Mouse (Mus musculus): ENCODE measurements around the gene Abcc4.
"Not testable (repeated sequence)": the region's sequence is repeated elsewhere in the genome, so short reads cannot be mapped to it uniquely, and the experiment has no call there.

Gene Abcc4

GRCm38 (mm10) chr14:118579013-118579728 lies 126.8 kb downstream of the Abcc4 start:
- DNase-seq (ENCODE audit: low read depth, low spot score) = no peak

DNA sequence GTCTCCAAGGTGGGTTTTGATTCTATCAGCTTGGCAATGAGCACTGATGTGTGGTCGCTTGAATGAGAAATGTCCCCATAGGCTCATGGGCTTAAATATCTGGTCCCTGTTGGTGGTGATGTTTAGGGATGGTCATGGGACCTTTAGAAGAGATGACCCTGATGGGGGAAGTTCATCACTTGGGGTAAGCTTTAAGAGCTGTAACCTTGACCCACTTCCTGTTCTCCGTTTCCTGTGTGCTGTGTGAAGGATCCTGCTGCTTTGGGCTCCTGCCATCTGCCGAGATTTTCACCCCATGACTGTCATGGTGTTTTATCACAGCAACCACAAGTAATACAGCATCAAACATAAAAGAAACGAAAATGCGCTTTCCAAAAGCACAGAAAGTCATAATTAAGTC lies 128.1 kb downstream of the Abcc4 start:
- no peak for DNase-seq (ENCODE audit: low read depth, low spot score)

GRCm38 (mm10) chr14:118572688-118573245 lies 133.3 kb downstream of the Abcc4 start:
- no peak for DNase-seq (ENCODE audit: low read depth, low spot score)

GRCm38 (mm10) chr14:118569586-118569985 lies 136.4 kb downstream of the Abcc4 start:
- DNase-seq (ENCODE audit: low read depth, low spot score) = no peak

DNA sequence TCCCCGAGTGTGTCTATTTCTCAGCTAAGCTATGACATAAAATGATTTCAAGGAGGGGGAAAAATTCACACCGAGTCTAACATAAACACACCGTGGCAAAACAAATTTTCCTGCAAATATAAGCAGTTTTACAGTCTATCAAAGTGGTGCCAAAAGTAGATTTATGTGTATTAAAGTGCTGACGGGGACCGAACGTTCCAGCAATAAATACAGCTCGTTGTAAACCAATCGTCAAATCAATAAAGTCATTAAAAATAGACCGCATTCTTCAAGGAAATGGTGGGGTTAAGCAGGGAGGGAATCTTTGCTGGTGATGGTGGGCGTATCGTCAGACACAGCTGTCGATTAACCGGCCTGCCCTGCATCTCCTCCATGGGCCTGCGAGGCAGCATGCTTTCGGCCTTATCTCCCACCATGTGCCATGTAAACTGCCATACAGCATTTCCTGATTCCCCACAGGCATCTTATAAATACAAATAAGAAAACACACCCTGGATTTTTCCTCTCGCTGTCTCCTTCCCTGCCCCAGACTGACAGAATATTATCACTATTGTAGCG lies 137.8 kb downstream of the Abcc4 start:
- no peak for DNase-seq (ENCODE audit: low read depth, low spot score)

GRCm38 (mm10) chr14:118566809-118567208 lies 139.2 kb downstream of the Abcc4 start:
- no peak for DNase-seq (ENCODE audit: low read depth, low spot score)

DNA sequence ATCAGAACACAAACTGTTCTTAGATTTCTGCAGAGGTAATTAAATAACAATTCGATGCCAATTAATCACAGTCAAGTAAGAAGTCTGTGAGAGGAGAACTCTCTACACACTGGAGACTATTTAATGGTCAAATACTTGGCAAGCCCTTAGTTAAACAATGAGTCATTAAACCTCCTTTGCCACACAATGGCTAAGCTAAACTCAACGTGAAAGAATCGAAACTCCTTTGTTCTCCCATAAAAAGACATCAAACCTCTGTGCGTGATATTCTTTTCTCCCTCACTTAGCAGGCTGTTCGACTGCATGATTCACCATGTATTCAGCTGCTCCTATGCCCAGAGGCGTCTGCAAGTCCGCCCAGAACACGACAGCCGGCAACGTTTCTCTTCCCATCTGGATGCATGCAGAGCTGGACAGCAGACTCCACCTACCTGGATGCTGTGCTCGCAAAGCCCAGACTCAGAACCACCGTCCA lies 139.8 kb downstream of the Abcc4 start:
- DNase-seq (ENCODE audit: low read depth, low spot score) = no peak

- no peak for DNase-seq (ENCODE audit: low read depth, low spot score)
Measured at GRCm38 (mm10) chr14:118565696-118566095, 140.3 kb downstream of the Abcc4 start.

GRCm38 (mm10) chr14:118563570-118563969 lies 142.4 kb downstream of the Abcc4 start:
- DNase-seq (ENCODE audit: low read depth, low spot score) = no peak

DNA sequence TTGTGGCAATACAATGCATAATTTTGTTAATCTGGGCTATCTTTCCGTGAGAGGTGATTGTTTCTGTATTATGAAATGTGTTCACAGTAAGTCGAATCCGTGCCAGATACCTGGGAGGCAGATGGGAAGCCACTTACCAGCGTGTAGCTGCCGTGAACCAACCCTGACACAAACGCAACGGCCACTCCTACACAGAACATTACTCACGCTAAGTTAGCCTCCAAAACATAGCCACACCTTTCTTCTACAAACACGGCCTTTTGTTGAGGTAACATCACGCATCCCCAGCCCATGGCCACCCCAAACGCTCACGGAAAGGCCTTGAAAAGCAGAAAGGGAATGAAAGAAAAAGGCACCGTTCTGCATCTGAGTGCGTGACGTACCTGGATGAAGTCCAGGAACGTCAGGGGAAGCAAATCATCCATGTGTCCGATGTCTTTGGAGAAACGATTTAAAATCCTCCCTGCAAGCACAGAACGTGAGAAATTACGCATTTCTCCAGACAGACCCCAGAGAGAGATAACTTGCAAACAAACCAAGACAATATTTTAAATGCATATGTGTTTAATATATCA lies 153.0 kb downstream of the Abcc4 start:
- DNase-seq (ENCODE audit: low read depth, low spot score) = no peak

GRCm38 (mm10) chr14:118552390-118552789 lies 153.6 kb downstream of the Abcc4 start:
- DNase-seq (ENCODE audit: low read depth, low spot score) = no peak

DNA sequence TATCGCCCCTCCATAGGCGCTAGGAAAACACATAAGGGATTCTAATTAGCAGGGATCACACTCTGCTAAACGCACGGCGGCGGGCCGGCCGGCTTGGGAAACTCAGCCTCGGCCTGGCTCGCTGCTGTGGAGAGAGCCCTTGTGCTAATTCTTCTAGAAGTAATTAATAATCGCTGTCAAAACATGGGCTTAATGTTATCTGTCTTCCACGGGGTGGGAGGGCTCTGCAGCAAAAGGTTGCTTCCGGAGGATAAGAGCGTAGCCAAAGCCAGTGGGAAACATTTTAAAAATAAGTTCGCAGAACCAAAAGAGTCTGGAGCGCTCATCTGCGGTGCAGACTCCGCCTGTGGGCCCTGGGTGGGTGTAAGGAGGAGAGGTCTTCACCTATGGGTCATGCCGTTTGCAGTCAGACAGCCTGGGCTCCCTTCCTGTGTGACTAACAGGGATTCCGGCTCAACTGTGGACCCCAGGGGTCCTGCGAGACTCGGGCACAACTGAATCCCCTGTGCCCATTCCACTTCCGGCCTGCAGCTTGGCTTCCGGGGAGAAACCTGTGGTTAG lies 154.2 kb downstream of the Abcc4 start:
- no peak for DNase-seq (ENCODE audit: low read depth, low spot score)

DNA sequence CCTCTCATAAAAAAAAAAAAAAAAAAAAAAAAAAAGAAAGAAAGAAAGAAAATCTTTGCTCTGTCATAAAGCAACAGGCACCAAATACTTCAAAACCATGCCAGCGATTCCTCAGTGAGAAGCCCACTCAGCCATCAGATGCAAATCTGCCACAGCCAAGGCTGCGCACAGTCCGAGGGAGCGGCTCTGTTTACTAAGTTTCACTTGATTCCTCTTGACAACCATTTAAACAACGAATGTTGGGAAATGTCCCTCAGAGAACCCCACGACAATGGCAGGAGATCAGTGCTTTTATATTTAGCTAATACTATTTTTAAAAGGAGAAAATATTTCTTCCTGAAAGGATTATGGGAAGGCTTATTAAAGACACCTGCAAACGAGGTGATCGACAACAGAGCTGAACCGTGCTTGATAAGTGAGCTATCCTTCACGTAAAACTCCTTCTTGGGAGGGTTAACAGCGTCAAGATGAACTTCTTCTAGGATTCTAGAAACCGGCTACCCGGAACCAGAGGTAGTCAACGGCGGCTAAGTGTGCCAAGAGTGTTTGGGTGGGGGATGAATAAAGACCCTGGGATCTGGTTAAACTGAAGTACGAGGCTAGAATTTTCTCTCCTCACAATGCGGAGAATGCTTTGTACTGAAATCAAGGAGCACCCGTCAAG lies 154.8 kb downstream of the Abcc4 start:
- no peak for DNase-seq (ENCODE audit: low read depth, low spot score)

DNA sequence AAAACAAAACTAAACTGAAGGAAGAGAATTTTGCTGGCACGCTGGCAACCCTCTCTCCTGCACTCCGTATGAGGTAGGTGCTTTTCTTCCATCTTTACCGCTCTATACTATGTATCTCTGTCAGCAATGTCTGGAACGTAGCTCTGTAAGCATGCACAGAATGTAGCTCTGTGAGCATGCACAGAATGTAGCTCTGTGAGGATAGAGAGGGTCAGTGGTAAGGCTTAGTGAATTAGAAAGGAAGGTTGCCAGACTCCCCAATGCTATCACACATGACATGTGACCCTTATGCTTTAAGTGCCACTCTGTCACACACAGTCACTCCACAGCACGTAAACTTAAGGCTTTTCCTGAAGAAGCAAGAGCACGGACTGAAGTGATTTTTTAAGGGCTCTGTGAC lies 161.5 kb downstream of the Abcc4 start:
- no peak for DNase-seq (ENCODE audit: low read depth, low spot score)

- no peak for DNase-seq (ENCODE audit: low read depth, low spot score)
Measured at GRCm38 (mm10) chr14:118542947-118543346, 163.1 kb downstream of the Abcc4 start.

DNA sequence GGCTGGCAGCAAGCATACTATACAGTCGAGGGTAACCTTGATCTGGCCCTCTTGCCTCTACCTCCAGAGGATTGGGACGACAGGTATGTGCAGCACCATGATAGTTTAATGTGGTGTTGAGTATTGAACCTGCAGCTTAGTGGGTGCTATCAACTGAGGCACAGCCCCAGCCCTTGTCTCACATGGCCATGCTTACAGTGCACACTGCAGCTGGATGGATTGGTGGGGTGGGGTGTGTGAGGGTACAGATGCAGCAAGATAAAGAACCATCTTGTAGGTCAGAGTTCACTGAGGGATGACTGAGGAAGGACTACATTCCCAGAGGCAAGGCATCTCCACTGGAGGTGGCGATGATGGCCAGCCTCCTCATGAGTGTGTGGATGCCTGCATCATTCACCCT lies 174.5 kb downstream of the Abcc4 start:
- no peak for DNase-seq (ENCODE audit: low read depth, low spot score)

GRCm38 (mm10) chr14:118514280-118515031 lies 191.6 kb downstream of the Abcc4 start:
- DNase-seq (ENCODE audit: low read depth, low spot score) = no peak

DNA sequence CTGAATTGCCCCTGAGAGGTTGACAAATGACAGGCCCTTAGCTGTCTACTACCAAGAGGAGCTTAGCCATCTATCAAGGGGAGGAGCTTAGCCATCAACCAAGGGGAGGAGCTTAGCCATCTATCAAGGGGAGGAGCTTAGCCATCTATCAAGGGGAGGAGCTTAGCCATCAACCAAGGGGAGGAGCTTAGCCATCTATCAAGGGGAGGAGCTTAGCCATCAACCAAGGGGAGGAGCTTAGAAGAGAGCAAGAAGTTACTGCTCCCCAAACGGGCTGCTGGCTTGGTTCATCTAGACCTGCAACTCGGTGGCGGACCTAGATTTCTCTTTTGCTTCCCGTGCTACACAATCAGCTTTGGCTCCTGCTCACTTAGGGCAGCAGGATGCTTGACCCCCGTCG lies 194.3 kb downstream of the Abcc4 start:
- DNase-seq (ENCODE audit: low read depth, low spot score) = not testable (repeated sequence)

DNA sequence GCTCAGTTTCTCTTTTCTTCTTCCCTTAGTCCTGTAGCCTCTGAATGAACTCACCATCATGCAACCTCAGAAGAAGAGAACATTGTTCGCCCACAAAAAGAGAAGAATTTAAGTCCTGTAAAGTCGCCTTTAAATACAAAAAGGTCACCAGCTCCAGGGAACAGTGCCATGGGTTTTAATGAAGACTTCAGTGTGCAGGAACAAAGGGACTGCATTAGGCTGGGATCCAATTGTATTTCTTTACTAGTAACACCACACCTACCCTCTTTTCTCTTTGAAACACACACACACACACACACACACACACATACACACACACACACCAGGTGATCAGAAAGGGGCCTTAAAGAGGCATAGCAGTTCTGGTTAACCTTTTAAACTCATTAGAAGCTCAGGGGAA lies 195.2 kb downstream of the Abcc4 start:
- no peak for DNase-seq (ENCODE audit: low read depth, low spot score)

DNA sequence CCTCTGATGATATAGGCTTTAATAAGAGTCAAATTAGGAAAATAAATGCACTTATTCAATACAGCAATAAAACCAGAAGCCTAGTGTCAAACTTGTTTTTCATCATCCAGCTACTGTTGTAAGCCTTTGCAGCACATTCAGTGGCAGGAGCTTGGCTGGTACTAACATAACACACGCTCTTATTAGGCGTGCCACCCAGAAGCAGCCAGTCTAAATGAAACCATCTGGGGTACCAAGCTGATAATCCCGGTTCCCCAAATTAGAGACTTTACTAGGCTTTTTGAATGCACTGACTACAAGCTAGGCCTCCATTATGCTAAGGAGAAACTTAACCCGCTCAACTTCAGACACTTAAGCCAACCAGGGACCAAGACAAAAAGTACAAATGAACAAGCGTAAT lies 195.8 kb downstream of the Abcc4 start:
- no peak for DNase-seq (ENCODE audit: low read depth, low spot score)

- DNase-seq (ENCODE audit: low read depth, low spot score) = no peak
Measured at GRCm38 (mm10) chr14:118507829-118508228, 198.2 kb downstream of the Abcc4 start.
